Mouse (Mus musculus) midbrain, embryonic 11.5 days (tissue): ENCODE measurements around the gene Erbin. TPM values are rescaled to one million over a fixed set of nuclear protein-coding genes. Genes with fewer than 3 reads are reported as not detected.

ENCODE experiments used
- ATAC-seq: fragments of 200-750 bp; cut with Nextera tagmentation; 2 replicates; pipeline ENCODE4 v1.8.0; 2017; ENCODE audit warnings: moderate TSS enrichment, moderate library complexity; ENCODE audit not compliant: low FRiP score
- DNase-seq: peaks from one replicate; pipeline ENCODE4 v3.0.0; 2015; ENCODE audit warnings: low spot score; ENCODE audit errors: missing footprints
- H3K27ac ChIP-seq: fragments of 300-500 bp; sonication (generic); 2 replicates; pipeline ENCODE4 v1.5.1; 2014; ENCODE audit warnings: low read depth, low read length
- H3K27me3 ChIP-seq: fragments of 300-500 bp; sonication (generic); 2 replicates; pipeline ENCODE4 v1.6.1; 2014; ENCODE audit warnings: mild to moderate bottlenecking, low read length, moderate library complexity, mixed read lengths; ENCODE audit not compliant: control insufficient read depth, insufficient read depth
- H3K36me3 ChIP-seq: fragments of 300-500 bp; sonication (generic); 2 replicates; pipeline ENCODE4 v1.6.1; 2014; ENCODE audit warnings: mild to moderate bottlenecking, low read length, moderate library complexity, mixed read lengths; ENCODE audit not compliant: control insufficient read depth, insufficient read depth
- H3K4me1 ChIP-seq: fragments of 300-500 bp; sonication (generic); 2 replicates; pipeline ENCODE4 v1.6.1; 2014; ENCODE audit warnings: low read length; ENCODE audit not compliant: control insufficient read depth, insufficient read depth
- H3K4me2 ChIP-seq: fragments of 300-500 bp; sonication (generic); 2 replicates; pipeline ENCODE4 v1.6.1; 2014; ENCODE audit warnings: mild to moderate bottlenecking, moderate library complexity
- H3K4me3 ChIP-seq: fragments of 300-500 bp; sonication (generic); 2 replicates; pipeline ENCODE4 v1.5.1; 2014; ENCODE audit warnings: low read depth, low read length
- H3K9ac ChIP-seq: fragments of 300-500 bp; sonication (generic); 2 replicates; pipeline ENCODE4 v1.6.1; 2014; ENCODE audit warnings: low read length
- H3K9me3 ChIP-seq: fragments of 300-500 bp; sonication (generic); 2 replicates; pipeline ENCODE4 v1.6.1; 2016; ENCODE audit warnings: low read length; ENCODE audit not compliant: control insufficient read depth
- WGBS: fragments of 180-500 bp; shearing (Covaris S2); extraction: QIAGEN DNeasy Blood & Tissue Kit; methylation state at CpG from one replicate; pipeline ENCODE4 v1.1.7; 2014; 5-methylcytosine and 5-hydroxymethylcytosine counted together
- polyA plus RNA-seq: library from polyadenylated mRNA; unstranded; fragments of >200 nt; fragmentation: Nextera tagmentation; extraction: Ambion mirVana; gene quantifications from 2 replicates; pipeline ENCODE4 v1.2.1, GENCODE M21; 2014

Erbin gene
- polyA plus RNA-seq, 1 experiment from 2014 or later, result 27.6 TPM

GRCm38 (mm10) chr13:103919234-103919955 lies 919 bp downstream of the Erbin start:
- Histone ChIP-seq H3K9me3 (no peaks in the 10 kb centered on the region), H3K36me3 (no peaks in the 10 kb centered on the region), H3K4me1 (peaks cover 15% of the 10 kb centered on the region), H3K27ac (peak overlapping the region; percentile 100), H3K4me2 (peak overlapping the region; percentile 66), H3K27me3 (no peaks in the 10 kb centered on the region), H3K4me3 (peak overlapping the region; percentile 94), H3K9ac (peak overlapping the region; percentile 100)
- ATAC-seq (no peak), DNase-seq (peak; percentile 95)
- under 1% methylated on average over 32 of the region's 32 CpGs for WGBS

- Histone ChIP-seq H3K36me3 (no peaks in the 10 kb centered on the region), H3K27me3 (no peaks in the 10 kb centered on the region), H3K4me2 (peak overlapping the region; percentile 66), H3K4me1 (peaks cover 15% of the 10 kb centered on the region), H3K9me3 (no peaks in the 10 kb centered on the region), H3K27ac (no peak overlapping the region), H3K4me3 (peak overlapping the region; percentile 94), H3K9ac (peak overlapping the region; percentile 39; the same call in 1 of the 2 replicates)
- ATAC-seq, result no peak
- WGBS, result 33% methylated on average over 3 of the region's 3 CpGs
- DNase-seq, result peak; percentile 77
Observed at GRCm38 (mm10) chr13:103918432-103918831, 1.9 kb downstream of the Erbin start.

GRCm38 (mm10) chr13:103914114-103914736 lies 6.1 kb downstream of the Erbin start:
- H3K4me2 ChIP-seq, result no peak overlapping the region
- H3K4me1 ChIP-seq, result peaks cover 10% of the 10 kb centered on the region; the same call in 1 of the 2 replicates
- 85% methylated on average over 4 of the region's 4 CpGs for WGBS
- H3K4me3 ChIP-seq, result no peak overlapping the region
- DNase-seq (no peak), ATAC-seq (no peak)
- no peaks in the 10 kb centered on the region for H3K9me3 ChIP-seq
- no peaks in the 10 kb centered on the region for H3K27me3 ChIP-seq
- H3K36me3 ChIP-seq, result no peaks in the 10 kb centered on the region
- no peak overlapping the region for H3K27ac ChIP-seq
- H3K9ac ChIP-seq, result no peak overlapping the region

GRCm38 (mm10) chr13:103912351-103912750 lies 8.0 kb downstream of the Erbin start:
- no peak overlapping the region for H3K4me2 ChIP-seq

GRCm38 (mm10) chr13:103910598-103910997 lies 9.7 kb downstream of the Erbin start:
- H3K9me3 ChIP-seq, result no peaks in the 10 kb centered on the region
- H3K4me1 ChIP-seq, result no peaks in the 10 kb centered on the region
- H3K36me3 ChIP-seq, result no peaks in the 10 kb centered on the region
- no peak for DNase-seq
- H3K27ac ChIP-seq, result no peak overlapping the region
- 92% methylated on average over 1 of the region's 1 CpGs for WGBS
- no peak overlapping the region for H3K4me2 ChIP-seq
- no peaks in the 10 kb centered on the region for H3K27me3 ChIP-seq
- ATAC-seq, result no peak
- H3K4me3 ChIP-seq, result no peak overlapping the region
- H3K9ac ChIP-seq, result no peak overlapping the region

More at GRCm38 (mm10) chr13:103912351-103912750, 8.0 kb downstream of the Erbin start:
- 85% methylated on average over 3 of the region's 3 CpGs for WGBS
- H3K36me3 ChIP-seq, result no peaks in the 10 kb centered on the region
- no peak overlapping the region for H3K27ac ChIP-seq
- H3K27me3 ChIP-seq, result no peaks in the 10 kb centered on the region
- H3K9me3 ChIP-seq, result no peaks in the 10 kb centered on the region
- peaks cover 3% of the 10 kb centered on the region; the same call in 1 of the 2 replicates for H3K4me1 ChIP-seq
- DNase-seq, result peak; percentile 70
- no peak overlapping the region for H3K9ac ChIP-seq
- ATAC-seq, result no peak
- no peak overlapping the region for H3K4me3 ChIP-seq

GRCm38 (mm10) chr13:103909894-103910293 lies 10.4 kb downstream of the Erbin start:
- no peaks in the 10 kb centered on the region for H3K27me3 ChIP-seq
- H3K4me1 ChIP-seq, result no peaks in the 10 kb centered on the region
- H3K4me3 ChIP-seq, result no peak overlapping the region
- no peak overlapping the region for H3K4me2 ChIP-seq
- DNase-seq (no peak), ATAC-seq (no peak)
- no peaks in the 10 kb centered on the region for H3K36me3 ChIP-seq
- no peak overlapping the region for H3K9ac ChIP-seq
- 86% methylated on average over 3 of the region's 3 CpGs for WGBS
- no peak overlapping the region for H3K27ac ChIP-seq
- no peaks in the 10 kb centered on the region for H3K9me3 ChIP-seq

GRCm38 (mm10) chr13:103900015-103900414 lies 20.3 kb downstream of the Erbin start:
- no peak overlapping the region for H3K4me3 ChIP-seq
- H3K4me2 ChIP-seq, result no peak overlapping the region
- ATAC-seq, result no peak
- 0 out of 2 replicates have a peak, but pooled peaks cover 2% of the 10 kb centered on the region for H3K36me3 ChIP-seq
- H3K4me1 ChIP-seq, result no peaks in the 10 kb centered on the region
- H3K9me3 ChIP-seq, result peaks cover 4% of the 10 kb centered on the region; the same call in 1 of the 2 replicates
- no peak overlapping the region for H3K27ac ChIP-seq
- WGBS, result 94% methylated on average over 1 of the region's 1 CpGs
- DNase-seq, result no peak
- H3K9ac ChIP-seq, result no peak overlapping the region
- H3K27me3 ChIP-seq, result no peaks in the 10 kb centered on the region

GRCm38 (mm10) chr13:103897606-103898005 lies 22.7 kb downstream of the Erbin start:
- peaks cover 4% of the 10 kb centered on the region; the same call in 1 of the 2 replicates for H3K9me3 ChIP-seq
- no peak overlapping the region for H3K27ac ChIP-seq
- 0 out of 2 replicates have a peak, but pooled peaks cover 2% of the 10 kb centered on the region for H3K36me3 ChIP-seq
- no peaks in the 10 kb centered on the region for H3K4me1 ChIP-seq
- ATAC-seq (no peak), DNase-seq (no peak)
- no peak overlapping the region for H3K9ac ChIP-seq
- no peak overlapping the region for H3K4me2 ChIP-seq
- H3K4me3 ChIP-seq, result no peak overlapping the region
- 97% methylated on average over 4 of the region's 4 CpGs for WGBS
- H3K27me3 ChIP-seq, result no peaks in the 10 kb centered on the region

GRCm38 (mm10) chr13:103893065-103893464 lies 27.2 kb downstream of the Erbin start:
- no peak overlapping the region for H3K9ac ChIP-seq

More at GRCm38 (mm10) chr13:103893065-103893464, 27.2 kb downstream of the Erbin start:
- H3K4me2 ChIP-seq, result no peak overlapping the region
- 90% methylated on average over 5 of the region's 5 CpGs for WGBS
- peaks cover 11% of the 10 kb centered on the region for H3K4me1 ChIP-seq
- H3K36me3 ChIP-seq, result 0 out of 2 replicates have a peak, but pooled peaks cover 2% of the 10 kb centered on the region
- DNase-seq (no peak), ATAC-seq (no peak)
- no peak overlapping the region for H3K4me3 ChIP-seq
- H3K27ac ChIP-seq, result no peak overlapping the region
- H3K27me3 ChIP-seq, result no peaks in the 10 kb centered on the region
- H3K9me3 ChIP-seq, result no peaks in the 10 kb centered on the region; the same call in 1 of the 2 replicates
